Mouse (Mus musculus) limb, embryonic 14.5 days (tissue): Measurements from ENCODE around the gene Lrrc73. TPM values are rescaled to one million over a fixed set of nuclear protein-coding genes. Genes with fewer than 3 reads are reported as not detected.

Experiments used
- ATAC-seq: fragments of 200-750 bp; cut with Nextera tagmentation; 2 replicates; pipeline ENCODE4 v1.8.0; 2017; ENCODE audit warnings: low read depth, moderate number of reproducible peaks, moderate TSS enrichment; ENCODE audit not compliant: low FRiP score
- DNase-seq: peaks from one replicate; pipeline ENCODE4 v3.0.0-alpha.2; 2015; ENCODE audit warnings: low spot score
- H3K27ac ChIP-seq: fragments of 300-500 bp; sonication (generic); replicated peaks from 2 replicates; pipeline ENCODE4 v1.5.1; 2014; ENCODE audit warnings: low read depth, mild to moderate bottlenecking, low read length, moderate library complexity, mixed read lengths
- H3K27me3 ChIP-seq: fragments of 300-500 bp; sonication (generic); 2 replicates; pipeline ENCODE4 v1.6.1; 2014; ENCODE audit warnings: low read length, mixed read lengths; ENCODE audit not compliant: control insufficient read depth, insufficient read depth
- H3K36me3 ChIP-seq: fragments of 300-500 bp; sonication (generic); 2 replicates; pipeline ENCODE4 v1.6.1; 2014; ENCODE audit warnings: mild to moderate bottlenecking, low read length, moderate library complexity, mixed read lengths; ENCODE audit not compliant: control insufficient read depth, insufficient read depth
- H3K4me1 ChIP-seq: fragments of 300-500 bp; sonication (generic); 2 replicates; pipeline ENCODE4 v1.6.1; 2014; ENCODE audit warnings: antibody characterized with exemption, low read length, mixed read lengths; ENCODE audit not compliant: control insufficient read depth, insufficient read depth
- H3K4me2 ChIP-seq: fragments of 300-500 bp; sonication (generic); replicated peaks from 2 replicates; pipeline ENCODE4 v1.6.1; 2014; ENCODE audit warnings: low read depth, mild to moderate bottlenecking, low read length, moderate library complexity; ENCODE audit not compliant: severe bottlenecking
- H3K4me3 ChIP-seq: fragments of 300-500 bp; sonication (generic); replicated peaks from 2 replicates; pipeline ENCODE4 v1.5.1; 2014; ENCODE audit warnings: low read length
- H3K9ac ChIP-seq: fragments of 300-500 bp; sonication (generic); 2 replicates; pipeline ENCODE4 v1.6.1; 2014; ENCODE audit warnings: mild to moderate bottlenecking, low read depth, low read length, moderate library complexity; ENCODE audit not compliant: severe bottlenecking
- H3K9me3 ChIP-seq: fragments of 300-500 bp; sonication (generic); 2 replicates; pipeline ENCODE4 v1.6.1; 2016; ENCODE audit warnings: low read length; ENCODE audit not compliant: control insufficient read depth
- POLR2A ChIP-seq: fragments of 200-500 bp; IDR thresholded peaks from 2 replicates; pipeline ENCODE4 v1.8.0; 2012; ENCODE audit warnings: inconsistent platforms, mild to moderate bottlenecking, moderate library complexity, borderline replicate concordance; ENCODE audit not compliant: insufficient read depth, insufficient read length; ENCODE audit errors: extremely low read depth
- WGBS: fragments of 180-500 bp; shearing (Covaris S2); extraction: QIAGEN DNeasy Blood & Tissue Kit; methylation state at CpG from one replicate; pipeline ENCODE4 v1.1.7; 2014; 5-methylcytosine and 5-hydroxymethylcytosine counted together
- polyA plus RNA-seq, 2 experiments: library from polyadenylated mRNA; depleted of rRNA in 1 of 2; stranded (reverse) in 1 of 2; unstranded in 1 of 2; fragments of >200 nt; fragmentation: Nextera tagmentation in 1 of 2; extraction: Ambion mirVana in 1 of 2; gene quantifications; 2 replicates each; pipeline versions ENCODE4 v1.2.1 to v1.2.3; 2012 to 2014

Lrrc73 gene
- polyA plus RNA-seq, 2 experiments, result 2.0 to 4.3 TPM

DNA sequence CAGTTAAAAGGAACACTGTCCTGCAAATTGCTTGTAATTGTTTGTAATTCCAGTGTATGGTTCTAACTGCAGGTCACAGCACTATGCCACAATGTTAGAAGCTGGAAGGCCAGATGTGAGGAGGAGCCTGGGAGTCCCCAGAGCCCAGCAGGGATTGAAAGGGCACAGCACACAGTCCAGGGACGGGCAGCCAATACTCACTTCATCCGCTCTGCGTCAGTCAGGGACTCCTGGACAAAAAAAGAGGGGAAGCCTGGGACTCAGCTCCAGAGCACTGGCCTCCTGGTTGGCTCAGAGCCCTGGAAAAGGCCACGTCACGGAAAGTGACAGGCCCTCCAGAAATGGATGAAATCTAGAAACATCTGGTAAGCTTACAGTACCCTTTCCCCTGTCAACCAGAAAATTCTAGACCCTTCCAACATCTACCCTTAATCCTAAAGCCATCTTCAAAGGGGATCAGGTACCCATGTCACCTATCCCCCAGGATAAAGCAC lies 8.9 kb downstream of the Lrrc73 start:
- Histone ChIP-seq H3K4me2 (no peak overlapping the region), H3K27me3 (no peaks in the 10 kb centered on the region), H3K9ac (no peak overlapping the region), H3K9me3 (no peaks in the 10 kb centered on the region), H3K4me1 (no peaks in the 10 kb centered on the region), H3K4me3 (no peak overlapping the region), H3K27ac (no peak overlapping the region), H3K36me3 (peaks cover 91% of the 10 kb centered on the region)
- ATAC-seq (no peak), DNase-seq (no peak)
- no peak for TF ChIP-seq POLR2A
- WGBS, result 90% methylated on average over 5 of the region's 5 CpGs

DNA sequence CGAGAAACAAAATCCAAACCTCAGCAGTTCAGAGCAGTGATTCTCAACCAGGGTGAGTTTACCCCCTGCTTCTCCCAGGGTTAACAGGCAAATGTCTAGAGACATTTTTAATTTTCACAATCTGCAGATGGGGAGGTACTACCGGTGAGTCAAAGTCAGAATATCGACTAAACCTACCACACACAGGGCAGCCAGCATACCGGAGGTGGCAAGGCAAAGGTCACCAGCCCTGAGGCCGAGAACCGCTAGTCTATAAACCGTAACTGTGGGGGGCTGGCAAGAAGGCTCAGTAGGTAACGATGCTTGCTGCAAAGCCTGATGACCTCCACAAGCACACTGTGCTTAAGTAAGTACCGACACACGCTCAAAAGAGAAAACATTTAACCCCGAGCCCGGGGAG lies 12.2 kb downstream of the Lrrc73 start:
- Histone ChIP-seq H3K4me1 (no peaks in the 10 kb centered on the region), H3K4me2 (no peak overlapping the region), H3K4me3 (no peak overlapping the region), H3K9ac (no peak overlapping the region), H3K9me3 (no peaks in the 10 kb centered on the region), H3K27ac (no peak overlapping the region), H3K27me3 (no peaks in the 10 kb centered on the region), H3K36me3 (peaks cover 88% of the 10 kb centered on the region)
- WGBS, result 60% methylated on average over 12 of the region's 12 CpGs
- ATAC-seq (no peak), DNase-seq (no peak)
- no peak for TF ChIP-seq POLR2A

- no peak overlapping the region for H3K4me3 ChIP-seq
- H3K27ac ChIP-seq, result no peak overlapping the region
- H3K9ac ChIP-seq, result no peak overlapping the region
- peaks cover 88% of the 10 kb centered on the region for H3K36me3 ChIP-seq
- H3K4me2 ChIP-seq, result no peak overlapping the region
- ATAC-seq, result peak; percentile 24
- peak; percentile 81 for DNase-seq
- WGBS, result 24% methylated on average over 14 of the region's 14 CpGs
- no peak for TF ChIP-seq POLR2A
- no peaks in the 10 kb centered on the region for H3K4me1 ChIP-seq
- no peaks in the 10 kb centered on the region for H3K27me3 ChIP-seq
- no peaks in the 10 kb centered on the region for H3K9me3 ChIP-seq
Observed at GRCm38 (mm10) chr17:46265918-46266618, 12.7 kb downstream of the Lrrc73 start.

DNA sequence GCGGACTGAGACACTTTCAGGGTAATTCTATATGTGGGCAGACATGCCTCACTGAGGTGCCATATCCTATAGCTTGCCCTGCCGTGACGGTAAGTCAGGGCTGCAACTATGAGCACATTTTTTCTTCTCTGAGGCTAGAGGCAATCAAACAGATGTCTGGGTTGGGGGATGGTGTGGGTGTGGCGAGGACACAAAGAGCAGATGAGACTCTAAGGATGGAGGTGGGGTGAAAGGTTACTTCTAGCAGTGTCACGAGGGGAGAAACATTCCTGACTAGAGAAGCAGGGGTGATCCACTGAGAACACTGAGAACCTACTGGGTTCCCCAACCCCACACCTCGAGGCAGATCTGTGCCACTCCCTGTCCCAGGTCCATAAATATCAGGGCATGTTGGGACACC lies 13.7 kb downstream of the Lrrc73 start:
- H3K4me2 ChIP-seq, result no peak overlapping the region
- no peak for DNase-seq
- no peaks in the 10 kb centered on the region for H3K9me3 ChIP-seq
- no peaks in the 10 kb centered on the region for H3K27me3 ChIP-seq
- 57% methylated on average over 6 of the region's 6 CpGs for WGBS
- TF ChIP-seq POLR2A, result no peak
- no peak overlapping the region for H3K4me3 ChIP-seq
- no peak overlapping the region for H3K9ac ChIP-seq
- H3K36me3 ChIP-seq, result peaks cover 88% of the 10 kb centered on the region
- ATAC-seq, result no peak
- H3K4me1 ChIP-seq, result no peaks in the 10 kb centered on the region
- no peak overlapping the region for H3K27ac ChIP-seq

- no peak for TF ChIP-seq POLR2A
- Histone ChIP-seq H3K4me1 (no peaks in the 10 kb centered on the region), H3K9ac (no peak overlapping the region), H3K27me3 (no peaks in the 10 kb centered on the region), H3K4me3 (no peak overlapping the region), H3K9me3 (no peaks in the 10 kb centered on the region), H3K27ac (no peak overlapping the region), H3K36me3 (peaks cover 85% of the 10 kb centered on the region), H3K4me2 (no peak overlapping the region)
- WGBS, result 80% methylated on average over 7 of the region's 7 CpGs
- DNase-seq (no peak), ATAC-seq (no peak)
Observed at GRCm38 (mm10) chr17:46267511-46267910, 14.2 kb downstream of the Lrrc73 start.
